Mouse (Mus musculus): ENCODE data around the gene Serpinf2. TPM values are rescaled to one million over a fixed set of nuclear protein-coding genes. Genes with fewer than 3 reads are reported as not detected.

Serpinf2 gene
- polyA plus RNA-seq, 1 experiment = 0.82 TPM

DNA sequence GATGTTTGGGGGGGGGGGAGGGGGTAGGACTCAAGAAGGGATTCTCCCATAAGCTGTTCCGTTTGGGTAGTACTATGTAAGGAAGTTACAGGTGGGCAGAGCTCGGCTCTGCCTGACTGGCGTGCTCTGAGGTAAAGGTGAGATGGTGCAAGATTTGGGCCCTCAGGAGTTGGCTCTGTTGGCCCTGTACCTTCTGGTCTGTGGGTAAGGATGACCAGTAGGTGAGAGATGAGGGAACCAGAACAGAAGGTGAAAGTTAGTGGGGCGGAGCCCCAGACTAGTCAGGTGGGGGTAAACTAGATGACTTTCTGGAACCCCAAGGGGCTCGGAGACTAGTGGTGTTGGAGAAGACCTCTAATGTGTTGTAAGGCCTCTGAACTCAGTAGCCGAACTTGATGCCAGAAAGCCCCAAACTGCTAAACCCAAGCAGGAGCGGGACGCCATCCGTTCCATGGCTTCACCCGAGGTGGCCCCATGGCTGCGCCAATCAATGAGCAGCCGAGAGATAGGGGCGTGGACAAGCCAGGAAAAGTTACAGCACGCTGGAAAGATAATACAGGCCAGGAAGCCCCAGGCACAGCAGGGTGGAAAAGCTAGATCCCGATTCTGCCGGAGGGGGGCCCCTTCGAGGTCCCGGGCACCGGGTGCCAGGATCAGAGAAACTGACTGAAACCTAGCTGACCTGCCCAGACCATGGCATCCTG, 28.3 kb upstream of the Serpinf2 start:
- 15% methylated on average over 19 of the region's 19 CpGs for WGBS

DNA sequence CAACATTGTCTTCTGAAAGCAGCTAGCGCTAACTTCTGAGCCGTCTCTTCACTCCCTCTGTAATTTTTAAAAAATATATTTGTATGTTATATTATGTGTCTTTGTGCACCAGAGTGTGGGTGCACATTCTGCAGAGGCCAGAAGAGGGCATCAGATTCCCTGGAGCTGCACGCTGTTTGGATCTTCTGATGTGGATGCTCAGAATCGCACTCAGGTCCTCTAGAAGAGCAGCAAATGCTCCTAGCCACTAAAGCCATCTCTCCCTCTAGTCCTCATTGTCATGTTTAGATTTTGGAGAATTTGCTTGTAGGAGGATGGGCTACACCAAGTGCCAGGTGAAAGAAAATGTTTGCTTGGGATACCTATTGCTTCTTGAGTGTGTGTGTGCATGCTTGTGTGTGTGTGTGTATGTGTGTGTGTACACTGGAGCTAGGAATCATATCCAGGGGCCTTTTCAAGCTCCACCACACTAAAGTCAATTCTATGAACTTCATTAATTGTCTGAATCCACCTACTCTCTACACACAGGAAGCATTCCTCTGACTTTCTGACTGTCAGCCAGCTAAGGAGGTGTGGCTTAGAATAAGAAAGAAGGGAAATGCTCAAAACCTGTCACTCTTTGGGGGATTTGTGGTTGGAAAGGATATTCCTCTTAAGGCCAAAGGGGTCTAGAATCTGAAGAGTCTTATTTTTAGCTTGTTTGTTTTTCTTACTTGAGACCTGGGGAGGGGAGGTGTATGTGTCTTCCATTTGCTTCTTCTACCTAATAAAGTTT, 27.5 kb upstream of the Serpinf2 start:
- peaks cover 12% of the 10 kb centered on the region for H3K4me1 ChIP-seq (ENCODE audit: control insufficient read depth, insufficient read depth, low read length)
- 97% methylated on average over 4 of the region's 4 CpGs for WGBS
- no peak for DNase-seq
- TF ChIP-seq CTCF (IDR thresholded peaks at IDR 0.05; ENCODE audit: insufficient read depth, low read length) (peak; percentile 11; the same call in 1 of the 2 replicates), POLR2A (IDR thresholded peaks at IDR 0.05; ENCODE audit: borderline replicate concordance, extremely low read depth, low read depth, low read length) (no peak)
- H3K4me3 ChIP-seq (replicated peaks; ENCODE audit: extremely low read depth, low read depth, low read length) = no peak overlapping the region

More for the DNA sequence above, 28.3 kb upstream of the Serpinf2 start:
- H3K4me1 ChIP-seq (ENCODE audit: control insufficient read depth, insufficient read depth, low read length) = peaks cover 12% of the 10 kb centered on the region
- peak; percentile 48 for DNase-seq
- H3K4me3 ChIP-seq (replicated peaks; ENCODE audit: extremely low read depth, low read depth, low read length) = peak overlapping the region; percentile 53
- TF ChIP-seq CTCF (IDR thresholded peaks at IDR 0.05; ENCODE audit: insufficient read depth, low read length) (no peak), POLR2A (IDR thresholded peaks at IDR 0.05; ENCODE audit: borderline replicate concordance, extremely low read depth, low read depth, low read length) (no peak)

- no peak for DNase-seq
- TF ChIP-seq CTCF (IDR thresholded peaks at IDR 0.05; ENCODE audit: insufficient read depth, low read length) = no peak
- WGBS = 73% methylated on average over 6 of the region's 6 CpGs
- peaks cover 13% of the 10 kb centered on the region for H3K4me1 ChIP-seq (ENCODE audit: control insufficient read depth, insufficient read depth, low read length)
- no peak overlapping the region for H3K4me3 ChIP-seq (replicated peaks; ENCODE audit: extremely low read depth, low read depth, low read length)
Measured at GRCm38 (mm10) chr11:75465051-75465450, 25.7 kb upstream of the Serpinf2 start.

DNA sequence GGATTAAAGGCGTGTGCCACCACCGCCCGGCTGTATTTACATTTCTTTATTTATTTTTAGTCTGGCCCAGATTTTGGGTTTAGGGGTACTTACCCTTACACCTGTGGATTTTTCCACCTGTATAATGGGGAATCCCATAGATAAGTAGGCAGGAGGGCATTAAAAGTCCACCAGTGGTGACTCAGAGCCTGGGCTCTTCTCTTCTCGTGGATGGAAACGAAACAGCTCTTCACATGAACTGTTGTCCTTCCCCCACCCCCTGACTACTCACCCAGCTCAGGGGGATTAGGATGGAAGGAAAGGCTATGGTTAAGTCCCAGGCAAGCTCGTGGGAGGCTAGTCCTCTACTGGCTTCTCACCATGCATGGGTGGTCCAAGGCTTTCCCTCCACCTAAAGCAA, 25.0 kb upstream of the Serpinf2 start:
- TF ChIP-seq CTCF (IDR thresholded peaks at IDR 0.05; ENCODE audit: insufficient read depth, low read length) (no peak), POLR2A (IDR thresholded peaks at IDR 0.05; ENCODE audit: borderline replicate concordance, extremely low read depth, low read depth, low read length) (no peak)
- 83% methylated on average over 6 of the region's 6 CpGs for WGBS
- no peak for DNase-seq
- Histone ChIP-seq H3K4me1 (ENCODE audit: control insufficient read depth, insufficient read depth, low read length) (peaks cover 20% of the 10 kb centered on the region), H3K4me3 (replicated peaks; ENCODE audit: extremely low read depth, low read depth, low read length) (no peak overlapping the region)

GRCm38 (mm10) chr11:75463624-75464023, 24.2 kb upstream of the Serpinf2 start:
- no peak for DNase-seq
- 61% methylated on average over 4 of the region's 4 CpGs for WGBS
- H3K4me3 ChIP-seq (replicated peaks; ENCODE audit: extremely low read depth, low read depth, low read length) = no peak overlapping the region
- no peak for TF ChIP-seq POLR2A (IDR thresholded peaks at IDR 0.05; ENCODE audit: borderline replicate concordance, extremely low read depth, low read depth, low read length)
- no peak for TF ChIP-seq CTCF (IDR thresholded peaks at IDR 0.05; ENCODE audit: insufficient read depth, low read length)
- peaks cover 23% of the 10 kb centered on the region for H3K4me1 ChIP-seq (ENCODE audit: control insufficient read depth, insufficient read depth, low read length)

DNA sequence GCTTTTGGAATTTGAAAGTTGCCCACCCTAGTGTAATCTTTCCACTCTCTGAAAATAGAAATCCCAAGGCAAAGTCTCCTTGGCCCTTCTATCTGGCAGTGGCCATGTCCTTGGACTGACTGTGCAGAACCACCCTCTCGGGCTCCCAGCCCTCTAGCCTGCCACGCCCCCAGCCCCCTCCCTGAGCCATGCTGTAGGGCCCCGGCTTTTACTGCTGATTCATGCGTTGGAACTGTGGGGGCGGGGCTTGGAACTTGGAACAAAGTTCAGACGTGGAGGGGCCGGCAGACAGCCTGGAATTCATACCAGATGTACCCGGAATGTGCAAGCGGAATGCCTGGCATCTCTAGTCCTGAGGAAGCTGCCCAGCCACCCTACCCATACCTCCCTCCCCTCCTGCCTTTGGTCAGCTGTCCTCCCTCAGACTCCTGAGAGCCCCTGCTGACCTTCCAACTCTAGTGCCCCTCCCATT, 23.5 kb upstream of the Serpinf2 start:
- Histone ChIP-seq H3K4me1 (ENCODE audit: control insufficient read depth, insufficient read depth, low read length) (peaks cover 23% of the 10 kb centered on the region), H3K4me3 (replicated peaks; ENCODE audit: extremely low read depth, low read depth, low read length) (peak overlapping the region; percentile 83)
- no peak for TF ChIP-seq CTCF (IDR thresholded peaks at IDR 0.05; ENCODE audit: insufficient read depth, low read length)
- TF ChIP-seq POLR2A (IDR thresholded peaks at IDR 0.05; ENCODE audit: borderline replicate concordance, extremely low read depth, low read depth, low read length) = peak; percentile 29; the same call in 1 of the 2 replicates
- peak; percentile 86 for DNase-seq
- 6% methylated on average over 9 of the region's 9 CpGs for WGBS

DNA sequence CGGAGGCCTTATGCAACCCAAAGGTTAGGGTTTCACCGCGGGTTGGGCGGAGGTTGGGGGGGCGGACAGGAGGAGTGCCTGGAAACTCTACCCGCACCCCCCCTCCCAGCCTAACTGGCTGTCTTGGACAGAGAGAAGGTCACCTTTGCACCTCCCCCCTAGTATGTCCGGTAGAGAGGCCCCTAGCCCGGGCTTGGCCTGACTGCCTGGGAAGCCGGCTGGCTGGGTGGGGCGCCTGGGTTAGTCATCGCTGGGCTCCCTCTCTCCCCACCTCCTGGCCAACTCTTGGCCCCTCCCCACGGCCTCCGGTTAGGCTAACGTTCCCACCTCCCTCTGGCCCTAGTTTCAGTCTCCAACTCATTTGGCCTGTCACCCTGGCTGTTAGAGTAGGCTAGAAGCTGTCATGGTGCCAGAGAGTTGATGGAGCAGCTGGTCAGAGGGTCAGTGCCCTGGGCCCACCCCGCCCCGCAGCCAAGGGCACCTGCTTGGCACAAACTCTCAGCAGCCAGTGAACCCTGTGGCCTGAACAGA, 22.9 kb upstream of the Serpinf2 start:
- TF ChIP-seq POLR2A (IDR thresholded peaks at IDR 0.05; ENCODE audit: borderline replicate concordance, extremely low read depth, low read depth, low read length) (peak; percentile 35; the same call in 1 of the 2 replicates), CTCF (IDR thresholded peaks at IDR 0.05; ENCODE audit: insufficient read depth, low read length) (no peak)
- H3K4me3 ChIP-seq (replicated peaks; ENCODE audit: extremely low read depth, low read depth, low read length) = peak overlapping the region; percentile 83
- H3K4me1 ChIP-seq (ENCODE audit: control insufficient read depth, insufficient read depth, low read length) = peaks cover 19% of the 10 kb centered on the region
- DNase-seq = peak; percentile 78
- WGBS = 4% methylated on average over 14 of the region's 16 CpGs

DNA sequence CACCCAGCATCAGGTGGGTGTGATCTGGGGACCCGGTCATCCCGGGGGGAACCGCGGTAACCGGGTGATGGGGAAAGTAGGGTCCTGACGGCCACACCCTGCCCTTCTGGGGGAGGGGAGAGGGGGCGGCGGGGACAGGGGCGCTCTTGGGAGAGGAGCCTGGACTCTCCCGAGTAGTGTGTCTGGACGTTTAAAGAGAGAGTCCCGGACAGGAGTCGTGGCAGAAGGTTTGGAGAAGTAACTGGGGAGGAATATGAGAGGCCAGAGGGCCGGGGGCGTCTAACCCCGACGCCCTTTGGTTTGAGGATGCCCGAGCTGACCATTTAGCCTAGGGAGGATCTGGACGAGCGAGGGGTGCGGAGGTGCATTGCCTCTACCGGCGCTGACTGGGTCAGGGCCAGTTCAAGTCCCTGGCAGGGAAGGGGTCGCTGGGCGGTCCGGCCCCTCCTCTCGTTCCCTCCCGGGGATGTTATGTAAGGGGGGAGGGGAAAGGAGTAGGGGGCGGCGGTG, 22.4 kb upstream of the Serpinf2 start:
- Histone ChIP-seq H3K4me3 (replicated peaks; ENCODE audit: extremely low read depth, low read depth, low read length) (peak overlapping the region; percentile 83), H3K4me1 (ENCODE audit: control insufficient read depth, insufficient read depth, low read length) (peaks cover 19% of the 10 kb centered on the region)
- WGBS = 2% methylated on average over 29 of the region's 30 CpGs
- no peak for DNase-seq
- TF ChIP-seq POLR2A (IDR thresholded peaks at IDR 0.05; ENCODE audit: borderline replicate concordance, extremely low read depth, low read depth, low read length) = peak; percentile 44; the same call in 1 of the 2 replicates
- no peak for TF ChIP-seq CTCF (IDR thresholded peaks at IDR 0.05; ENCODE audit: insufficient read depth, low read length)
